Mouse (Mus musculus) embryo, embryonic 10 days (tissue): ENCODE results near the gene Lhpp.
A peak's percentile ranks its signal among the peaks of the same experiment; 100 is the strongest.
"Not testable (repeated sequence)": the region's sequence is repeated elsewhere in the genome, so short reads cannot be mapped to it uniquely, and the experiment has no call there.

ENCODE experiments used
- DNase-seq: peaks from one replicate; pipeline ENCODE4 v3.0.0-alpha.2; 2015; ENCODE audit warnings: low spot score

Gene Lhpp

GRCm38 (mm10) chr7:132646514-132646913, 36.1 kb downstream of the Lhpp start:
- no peak for DNase-seq

GRCm38 (mm10) chr7:132654412-132654811, 44.0 kb downstream of the Lhpp start:
- no peak for DNase-seq

GRCm38 (mm10) chr7:132656075-132656474, 45.6 kb downstream of the Lhpp start:
- peak; percentile 96 for DNase-seq

- DNase-seq, result peak; percentile 86
These were observed 46.1 kb downstream of the Lhpp start for GRCm38 (mm10) chr7:132656548-132656947.

- DNase-seq, result peak; percentile 58
These were observed 47.1 kb downstream of the Lhpp start for GRCm38 (mm10) chr7:132657371-132658057.

GRCm38 (mm10) chr7:132658058-132658450, 47.6 kb downstream of the Lhpp start:
- peak; percentile 74 for DNase-seq

- no peak for DNase-seq
These were observed 48.2 kb downstream of the Lhpp start for GRCm38 (mm10) chr7:132658688-132659087.

GRCm38 (mm10) chr7:132659633-132660032, 49.2 kb downstream of the Lhpp start:
- peak; percentile 14 for DNase-seq

GRCm38 (mm10) chr7:132662831-132663230, 52.4 kb downstream of the Lhpp start:
- DNase-seq, result not testable (repeated sequence)

GRCm38 (mm10) chr7:132664815-132665214, 54.4 kb downstream of the Lhpp start:
- no peak for DNase-seq

- no peak for DNase-seq
These were observed 55.4 kb downstream of the Lhpp start for GRCm38 (mm10) chr7:132665664-132666382.

- no peak for DNase-seq
These were observed 56.1 kb downstream of the Lhpp start for GRCm38 (mm10) chr7:132666516-132666915.

GRCm38 (mm10) chr7:132668604-132669003, 58.2 kb downstream of the Lhpp start:
- DNase-seq, result no peak

- DNase-seq, result no peak
These were observed 59.8 kb downstream of the Lhpp start for GRCm38 (mm10) chr7:132669999-132670862.

GRCm38 (mm10) chr7:132670863-132671165, 60.4 kb downstream of the Lhpp start:
- DNase-seq, result no peak

GRCm38 (mm10) chr7:132672481-132672959, 62.1 kb downstream of the Lhpp start:
- peak; percentile 15 for DNase-seq

- peak; percentile 65 for DNase-seq
These were observed 63.7 kb downstream of the Lhpp start for GRCm38 (mm10) chr7:132673931-132674755.

- no peak for DNase-seq
These were observed 65.5 kb downstream of the Lhpp start for GRCm38 (mm10) chr7:132675922-132676321.

- DNase-seq, result no peak
These were observed 68.7 kb downstream of the Lhpp start for GRCm38 (mm10) chr7:132679117-132679516.

GRCm38 (mm10) chr7:132679549-132679948, 69.1 kb downstream of the Lhpp start:
- DNase-seq, result no peak

- no peak for DNase-seq
These were observed 70.9 kb downstream of the Lhpp start for GRCm38 (mm10) chr7:132681296-132681695.

- DNase-seq, result no peak
These were observed 71.4 kb downstream of the Lhpp start for GRCm38 (mm10) chr7:132681831-132682230.
